Mouse (Mus musculus): ENCODE data around the gene Fkbp7. TPM values are rescaled to one million over a fixed set of nuclear protein-coding genes. Genes with fewer than 3 reads are reported as not detected.
"Not testable (repeated sequence)": the region's sequence is repeated elsewhere in the genome, so short reads cannot be mapped to it uniquely, and the experiment has no call there.

Gene Fkbp7
- polyA plus RNA-seq, 1 experiment from 2014 or later, result 13.2 TPM

DNA sequence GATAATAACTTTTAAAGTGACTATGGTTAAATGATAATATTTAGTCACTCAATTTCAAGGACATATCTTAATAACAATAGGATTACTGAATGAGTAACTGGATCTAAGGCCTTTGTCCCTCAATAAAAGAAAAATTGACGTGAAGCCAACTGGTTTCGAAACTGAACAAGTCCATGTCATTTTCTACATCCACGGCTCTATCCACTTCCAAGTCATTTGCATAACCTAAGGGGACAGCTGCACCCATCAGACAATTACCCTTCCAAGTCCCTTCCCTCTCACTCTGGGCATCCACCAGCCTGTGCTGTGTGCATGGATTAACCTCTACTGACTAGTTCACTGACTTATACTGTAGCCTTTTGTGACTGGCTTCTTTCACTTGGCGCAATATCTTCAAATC lies 41.3 kb downstream of the Fkbp7 start:
- DNase-seq (ENCODE audit: low spot score) (no peak), ATAC-seq (no peak)
- Histone ChIP-seq H3K9me3 (replicated peaks; ENCODE audit: control insufficient read depth, low read length) (no peaks in the 10 kb centered on the region), H3K9ac (ENCODE audit: low read length) (no peak overlapping the region), H3K4me3 (ENCODE audit: low read depth, low read length) (no peak overlapping the region), H3K4me2 (ENCODE audit: low read length) (no peak overlapping the region), H3K27ac (ENCODE audit: low read depth, low read length) (no peak overlapping the region), H3K36me3 (ENCODE audit: control insufficient read depth, insufficient read depth, low read length) (peaks cover 76% of the 10 kb centered on the region), H3K27me3 (replicated peaks; ENCODE audit: control insufficient read depth, insufficient read depth, low read length) (no peaks in the 10 kb centered on the region), H3K4me1 (ENCODE audit: control insufficient read depth, insufficient read depth, low read length) (no peaks in the 10 kb centered on the region)
- 63% methylated on average over 4 of the region's 4 CpGs for WGBS

DNA sequence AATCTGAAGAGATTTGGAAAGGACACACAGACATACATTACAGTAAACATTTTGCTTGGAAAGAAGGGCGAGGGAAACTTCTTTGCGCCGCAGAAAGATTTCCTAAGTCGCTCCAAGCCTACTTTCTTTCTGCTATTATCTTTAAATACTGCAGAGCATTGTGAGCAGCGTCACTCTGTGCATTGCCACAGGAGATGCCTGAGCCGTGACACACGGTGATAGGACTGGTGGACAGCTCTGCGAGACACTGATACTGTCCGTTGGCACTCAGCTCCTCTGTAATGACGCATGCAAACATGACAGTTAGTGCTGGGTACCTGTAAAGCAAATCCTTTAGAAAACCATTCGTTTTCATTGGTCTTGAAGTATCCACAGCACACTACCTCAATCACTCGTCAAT lies 42.6 kb downstream of the Fkbp7 start:
- DNase-seq (ENCODE audit: low spot score) (no peak), ATAC-seq (no peak)
- peaks cover 72% of the 10 kb centered on the region for H3K36me3 ChIP-seq (ENCODE audit: control insufficient read depth, insufficient read depth, low read length)
- H3K27me3 ChIP-seq (replicated peaks; ENCODE audit: control insufficient read depth, insufficient read depth, low read length), result no peaks in the 10 kb centered on the region
- no peak overlapping the region for H3K4me3 ChIP-seq (ENCODE audit: low read depth, low read length)
- no peaks in the 10 kb centered on the region for H3K9me3 ChIP-seq (replicated peaks; ENCODE audit: control insufficient read depth, low read length)
- no peak overlapping the region for H3K4me2 ChIP-seq (ENCODE audit: low read length)
- WGBS, result 98% methylated on average over 12 of the region's 12 CpGs
- no peaks in the 10 kb centered on the region for H3K4me1 ChIP-seq (ENCODE audit: control insufficient read depth, insufficient read depth, low read length)
- H3K9ac ChIP-seq (ENCODE audit: low read length), result no peak overlapping the region
- no peak overlapping the region for H3K27ac ChIP-seq (ENCODE audit: low read depth, low read length)

DNA sequence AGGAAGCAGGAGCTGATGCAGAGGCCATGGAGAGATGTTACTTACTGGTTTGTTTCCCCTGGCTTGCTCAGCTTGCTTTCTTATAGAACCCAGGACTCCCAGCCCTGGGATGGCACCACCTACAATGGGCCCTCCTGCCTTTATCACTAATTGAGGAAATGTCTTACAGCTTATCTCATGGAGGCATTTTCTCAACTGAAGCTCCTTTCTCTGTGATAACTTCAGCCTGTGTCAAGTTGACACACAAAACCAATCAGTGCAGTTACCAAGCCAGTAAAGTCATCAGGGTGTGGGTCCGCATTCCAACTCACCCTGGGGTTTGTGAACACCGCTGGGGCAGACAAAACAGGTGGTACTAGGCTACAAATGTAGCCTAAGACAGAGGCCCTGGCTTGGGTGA lies 50.6 kb downstream of the Fkbp7 start:
- not testable (repeated sequence) for H3K9ac ChIP-seq (ENCODE audit: low read length); ATAC-seq; H3K9me3 ChIP-seq (replicated peaks; ENCODE audit: control insufficient read depth, low read length); H3K4me2 ChIP-seq (ENCODE audit: low read length); H3K4me1 ChIP-seq (ENCODE audit: control insufficient read depth, insufficient read depth, low read length); H3K27me3 ChIP-seq (replicated peaks; ENCODE audit: control insufficient read depth, insufficient read depth, low read length); DNase-seq (ENCODE audit: low spot score); H3K4me3 ChIP-seq (ENCODE audit: low read depth, low read length); H3K27ac ChIP-seq (ENCODE audit: low read depth, low read length)
- WGBS, result 96% methylated on average over 2 of the region's 2 CpGs
- H3K36me3 ChIP-seq (ENCODE audit: control insufficient read depth, insufficient read depth, low read length), result peaks cover 27% of the 10 kb centered on the region

- Histone ChIP-seq H3K4me3 (ENCODE audit: low read depth, low read length) (no peak overlapping the region), H3K27ac (ENCODE audit: low read depth, low read length) (no peak overlapping the region), H3K27me3 (replicated peaks; ENCODE audit: control insufficient read depth, insufficient read depth, low read length) (no peaks in the 10 kb centered on the region), H3K9me3 (replicated peaks; ENCODE audit: control insufficient read depth, low read length) (no peaks in the 10 kb centered on the region), H3K9ac (ENCODE audit: low read length) (no peak overlapping the region), H3K36me3 (ENCODE audit: control insufficient read depth, insufficient read depth, low read length) (peaks cover 25% of the 10 kb centered on the region), H3K4me2 (ENCODE audit: low read length) (no peak overlapping the region), H3K4me1 (ENCODE audit: control insufficient read depth, insufficient read depth, low read length) (no peaks in the 10 kb centered on the region)
- WGBS, result 93% methylated on average over 1 of the region's 1 CpGs
- DNase-seq (ENCODE audit: low spot score), result no peak
- no peak for ATAC-seq
Observed at GRCm38 (mm10) chr2:76621724-76622123, 51.2 kb downstream of the Fkbp7 start.

DNA sequence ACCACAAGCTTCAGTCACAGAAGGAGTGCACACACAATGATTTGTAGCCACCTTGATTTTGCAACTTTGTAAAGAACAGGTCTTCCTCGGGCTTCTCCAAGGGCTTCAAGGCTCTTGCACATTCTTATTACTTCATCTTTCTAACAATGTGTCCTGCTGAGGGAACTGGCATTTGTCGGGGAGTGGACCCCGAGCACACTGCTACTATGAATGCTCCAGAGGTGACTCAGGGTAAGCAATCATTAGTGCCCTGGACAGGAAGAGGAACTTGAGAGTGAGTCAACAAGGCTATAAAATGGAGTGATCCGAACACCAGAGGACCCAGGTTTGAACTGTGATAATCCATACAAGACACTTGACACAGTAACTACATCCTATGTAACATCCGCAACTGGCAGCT lies 52.7 kb downstream of the Fkbp7 start:
- Histone ChIP-seq H3K36me3 (ENCODE audit: control insufficient read depth, insufficient read depth, low read length) (peaks cover 15% of the 10 kb centered on the region), H3K9me3 (replicated peaks; ENCODE audit: control insufficient read depth, low read length) (no peaks in the 10 kb centered on the region), H3K4me2 (ENCODE audit: low read length) (no peak overlapping the region), H3K4me1 (ENCODE audit: control insufficient read depth, insufficient read depth, low read length) (no peaks in the 10 kb centered on the region), H3K27me3 (replicated peaks; ENCODE audit: control insufficient read depth, insufficient read depth, low read length) (no peaks in the 10 kb centered on the region), H3K27ac (ENCODE audit: low read depth, low read length) (no peak overlapping the region), H3K4me3 (ENCODE audit: low read depth, low read length) (no peak overlapping the region), H3K9ac (ENCODE audit: low read length) (no peak overlapping the region)
- DNase-seq (ENCODE audit: low spot score) (no peak), ATAC-seq (no peak)
- 90% methylated on average over 5 of the region's 5 CpGs for WGBS

- no peak overlapping the region for H3K27ac ChIP-seq (ENCODE audit: low read depth, low read length)
- H3K4me3 ChIP-seq (ENCODE audit: low read depth, low read length), result no peak overlapping the region
- H3K27me3 ChIP-seq (replicated peaks; ENCODE audit: control insufficient read depth, insufficient read depth, low read length), result no peaks in the 10 kb centered on the region
- no peak overlapping the region for H3K4me2 ChIP-seq (ENCODE audit: low read length)
- H3K9me3 ChIP-seq (replicated peaks; ENCODE audit: control insufficient read depth, low read length), result no peaks in the 10 kb centered on the region
- no peak overlapping the region for H3K9ac ChIP-seq (ENCODE audit: low read length)
- H3K4me1 ChIP-seq (ENCODE audit: control insufficient read depth, insufficient read depth, low read length), result no peaks in the 10 kb centered on the region
- DNase-seq (ENCODE audit: low spot score) (peak; percentile 87), ATAC-seq (peak; percentile 57; the same call in 1 of the 2 replicates)
- H3K36me3 ChIP-seq (ENCODE audit: control insufficient read depth, insufficient read depth, low read length), result peaks cover 5% of the 10 kb centered on the region; the same call in 1 of the 2 replicates
- 37% methylated on average over 1 of the region's 1 CpGs for WGBS
Observed at GRCm38 (mm10) chr2:76618078-76618477, 54.8 kb downstream of the Fkbp7 start.

Other genes with a start within 250 kb of the Fkbp7 start
- gene Prkra, start 25.1 kb downstream of the Fkbp7 start, polyA plus RNA-seq (2014; fragmentation: Nextera tagmentation; extraction: Ambion mirVana), result 109 and 112 TPM in 2 replicates
- gene Pjvk, start 24.6 kb downstream of the Fkbp7 start, polyA plus RNA-seq (2014; fragmentation: Nextera tagmentation; extraction: Ambion mirVana), result 0.38 and 2.1 TPM in 2 replicates
- 5.6 and 5.7 TPM in 2 replicates for gene Plekha3, start 2.2 kb upstream of the Fkbp7 start, polyA plus RNA-seq (2014; fragmentation: Nextera tagmentation; extraction: Ambion mirVana)

Data from forebrain, embryonic 14.5 days (tissue).